Mouse (Mus musculus) brain, embryonic 14.5 days (tissue): ENCODE measurements at regions not wholly inside any gene's neighbourhood (a gene's known extent, or its start where the extent isn't known, plus 50 kb on each side); places are given as distances from the start of the nearest gene placed in this dataset.

ENCODE experiments used
- CTCF ChIP-seq: fragments of 200-500 bp; IDR thresholded peaks from 2 replicates; pipeline ENCODE4 v1.5.1; 2012; ENCODE audit warnings: inconsistent platforms, mild to moderate bottlenecking, moderate library complexity, borderline replicate concordance; ENCODE audit not compliant: insufficient read depth, insufficient read length; ENCODE audit errors: extremely low read depth
- POLR2A ChIP-seq: fragments of 200-500 bp; IDR thresholded peaks from 2 replicates; pipeline ENCODE4 v1.6.1; 2012; ENCODE audit warnings: mild to moderate bottlenecking, inconsistent platforms, borderline replicate concordance; ENCODE audit not compliant: poor library complexity, insufficient read depth, insufficient read length, severe bottlenecking; ENCODE audit errors: extremely low read depth

- TF ChIP-seq POLR2A (no peak), CTCF (no peak)
Observed at GRCm38 (mm10) chr7:95959068-95959467, 212.0 kb upstream of the Tenm4 start.
